Mouse (Mus musculus) adipocyte (in vitro differentiated cells): ENCODE measurements around the gene Tlx2.
A peak's percentile ranks its signal among the peaks of the same experiment; 100 is the strongest.

Experiments
- DNase-seq: peaks from one replicate; pipeline ENCODE4 v3.0.0-alpha.2; 2016; ENCODE audit warnings: low spot score

Gene Tlx2

GRCm38 (mm10) chr6:83092416-83093127 is 22.5 kb upstream of the Tlx2 start:
- DNase-seq, result peak; percentile 59

GRCm38 (mm10) chr6:83087926-83088260 is 17.8 kb upstream of the Tlx2 start:
- no peak for DNase-seq

- DNase-seq, result no peak
Measured at GRCm38 (mm10) chr6:83087205-83087925, 17.3 kb upstream of the Tlx2 start.

- no peak for DNase-seq
Measured at GRCm38 (mm10) chr6:83086121-83087035, 16.3 kb upstream of the Tlx2 start, which contains the start of gene Lbx2. Gene Lbx2, plus strand, starts transcription at chr6:83086367.

- no peak for DNase-seq
Measured at GRCm38 (mm10) chr6:83084477-83084876, 14.4 kb upstream of the Tlx2 start.

- no peak for DNase-seq
Measured at GRCm38 (mm10) chr6:83083497-83083896, 13.4 kb upstream of the Tlx2 start.

- DNase-seq, result no peak
Measured at GRCm38 (mm10) chr6:83080210-83080609, 10.1 kb upstream of the Tlx2 start.

GRCm38 (mm10) chr6:83078324-83078858 is 8.3 kb upstream of the Tlx2 start:
- peak; percentile 99 for DNase-seq

- peak; percentile 70 for DNase-seq
Measured at GRCm38 (mm10) chr6:83077630-83078323, 7.7 kb upstream of the Tlx2 start, which contains the start of gene Pcgf1. Gene Pcgf1, plus strand, starts transcription at chr6:83077869.

- no peak for DNase-seq
Measured at GRCm38 (mm10) chr6:83074979-83075378, 4.9 kb upstream of the Tlx2 start.

GRCm38 (mm10) chr6:83071220-83071619 is 1.1 kb upstream of the Tlx2 start:
- DNase-seq, result no peak

GRCm38 (mm10) chr6:83070311-83071219 is 472 bp upstream of the Tlx2 start:
- DNase-seq, result no peak

GRCm38 (mm10) chr6:83069488-83070246 is 426 bp downstream of the Tlx2 start:
- DNase-seq, result no peak

- DNase-seq, result no peak
Measured at GRCm38 (mm10) chr6:83068706-83069487, 1.2 kb downstream of the Tlx2 start.

- no peak for DNase-seq
Measured at GRCm38 (mm10) chr6:83068221-83068620, 1.9 kb downstream of the Tlx2 start.

- no peak for DNase-seq
Measured at GRCm38 (mm10) chr6:83066441-83066840, 3.7 kb downstream of the Tlx2 start.

- no peak for DNase-seq
Measured at GRCm38 (mm10) chr6:83065995-83066394, 4.1 kb downstream of the Tlx2 start.

- DNase-seq, result no peak
Measured at GRCm38 (mm10) chr6:83058725-83059124, 11.4 kb downstream of the Tlx2 start.

GRCm38 (mm10) chr6:83057790-83058189 is 12.3 kb downstream of the Tlx2 start, which contains the start of gene Dqx1:
Gene Dqx1, plus strand, starts transcription at chr6:83057844.
- no peak for DNase-seq
